ENCODE assay signal across 11 mouse cellular contexts in genomic region chr13:11825563-11826226, GRCm38 (mm10).
A peak's percentile ranks its signal among the peaks of the same experiment; 100 is the strongest.
DNase-seq lines count a peak whose midpoint lies in the region; ATAC-seq and TF ChIP-seq lines count a peak whose summit lies in the region.
"Had no signal": no experiment of that assay in that cellular context is flagged by ENCODE, and none has a peak within 500 bp of the region (broad histone marks: within the 10 kb centered on the region; RNA-seq: fewer than 3 reads in every experiment).

No protein-coding gene starts in this region.

- H3K4me2 ChIP-seq in kidney, postnatal 0 days (ENCODE audit: low read length): no peak overlapping the region
- H3K4me2 ChIP-seq in kidney, embryonic 14.5 days (replicated peaks; ENCODE audit: low read depth, low read length): no peak overlapping the region
- no peak overlapping the region for H3K4me2 ChIP-seq in liver, embryonic 14.5 days (ENCODE audit: low read depth)
- H3K4me2 ChIP-seq: heart, embryonic 12.5 days; neural tube, embryonic 12.5 days had no signal

- no peak overlapping the region for H3K9ac ChIP-seq in kidney, postnatal 0 days (ENCODE audit: low read depth, low read length)
- H3K9ac ChIP-seq in kidney, embryonic 14.5 days (ENCODE audit: low read depth, low read length): no peak overlapping the region
- H3K9ac ChIP-seq in liver, embryonic 14.5 days (replicated peaks): no peak overlapping the region
- H3K9ac ChIP-seq: heart, embryonic 12.5 days; neural tube, embryonic 12.5 days had no signal

- WGBS in kidney, postnatal 0 days: 87% methylated on average over 2 of the region's 2 CpGs
- WGBS in kidney, embryonic 14.5 days: 94% methylated on average over 2 of the region's 2 CpGs
- 70% methylated on average over 2 of the region's 2 CpGs for WGBS in liver, embryonic 14.5 days (ENCODE audit: insufficient replicate concordance)

- no peak for TF ChIP-seq EP300 in liver, embryonic 14.5 days (IDR thresholded peaks at IDR 0.05; ENCODE audit: low read depth)

- no peaks in the 10 kb centered on the region for H3K27me3 ChIP-seq in kidney, postnatal 0 days (ENCODE audit: insufficient read depth, low read length)
- H3K27me3 ChIP-seq in kidney, embryonic 14.5 days (ENCODE audit: control insufficient read depth, insufficient read depth, low read length): no peaks in the 10 kb centered on the region
- no peaks in the 10 kb centered on the region for H3K27me3 ChIP-seq in E14TG2a.4 (ENCODE audit: insufficient read depth, low read length)
- no peaks in the 10 kb centered on the region for H3K27me3 ChIP-seq in liver, embryonic 14.5 days (ENCODE audit: control insufficient read depth, insufficient read depth, low read length)
- H3K27me3 ChIP-seq: heart, embryonic 12.5 days; neural tube, embryonic 12.5 days had no signal

- DNase-seq in kidney, postnatal 0 days (ENCODE audit: low spot score): no peak
- DNase-seq in R1 (ENCODE audit: low read depth, low spot score): peak; percentile 71
- DNase-seq in liver, embryonic 14.5 days (ENCODE audit: low read depth in 3 of 3, low spot score in 3 of 3): peak; percentile 33 to 49 (median 45)
- DNase-seq in kidney, postnatal 4 days: no peak
- DNase-seq in cerebellum, adult 18-20 months: no peak
- DNase-seq: right cerebral cortex, postnatal 4 days had no signal

- H3K9me3 ChIP-seq in kidney, postnatal 0 days (replicated peaks; ENCODE audit: low read length): no peaks in the 10 kb centered on the region
- H3K9me3 ChIP-seq in kidney, embryonic 14.5 days (ENCODE audit: control insufficient read depth, low read length): no peaks in the 10 kb centered on the region
- H3K9me3 ChIP-seq in E14TG2a.4 (ENCODE audit: low read length): no peaks in the 10 kb centered on the region
- H3K9me3 ChIP-seq in liver, embryonic 14.5 days (ENCODE audit: control insufficient read depth, low read length): no peaks in the 10 kb centered on the region
- H3K9me3 ChIP-seq: heart, embryonic 12.5 days; limb, embryonic 10.5 days; neural tube, embryonic 12.5 days had no signal

- no peak overlapping the region for H3K27ac ChIP-seq in kidney, postnatal 0 days
- no peak overlapping the region for H3K27ac ChIP-seq in kidney, embryonic 14.5 days (ENCODE audit: low read depth, low read length)
- H3K27ac ChIP-seq in liver, embryonic 14.5 days: no peak overlapping the region
- H3K27ac ChIP-seq: limb, embryonic 10.5 days; neural tube, embryonic 12.5 days had no signal

- H3K4me1 ChIP-seq in kidney, postnatal 0 days (replicated peaks; ENCODE audit: insufficient read depth, low read length): no peaks in the 10 kb centered on the region
- no peaks in the 10 kb centered on the region for H3K4me1 ChIP-seq in kidney, embryonic 14.5 days (ENCODE audit: control insufficient read depth, insufficient read depth, low read length)
- no peaks in the 10 kb centered on the region for H3K4me1 ChIP-seq in E14TG2a.4 (replicated peaks; ENCODE audit: low read depth, low read length)
- H3K4me1 ChIP-seq in liver, embryonic 14.5 days (replicated peaks; ENCODE audit: control insufficient read depth in 2 of 2, insufficient read depth in 2 of 2, low read length in 1 of 2): no peaks in the 10 kb centered on the region
- H3K4me1 ChIP-seq: heart, embryonic 12.5 days; limb, embryonic 10.5 days; neural tube, embryonic 12.5 days had no signal

- H3K36me3 ChIP-seq in kidney, postnatal 0 days (ENCODE audit: insufficient read depth, low read length): no peaks in the 10 kb centered on the region
- no peaks in the 10 kb centered on the region for H3K36me3 ChIP-seq in kidney, embryonic 14.5 days (ENCODE audit: control insufficient read depth, insufficient read depth, low read length)
- no peaks in the 10 kb centered on the region for H3K36me3 ChIP-seq in E14TG2a.4 (ENCODE audit: insufficient read depth, low read length)
- no peaks in the 10 kb centered on the region for H3K36me3 ChIP-seq in liver, embryonic 14.5 days (replicated peaks; ENCODE audit: control insufficient read depth, insufficient read depth, low read depth)
- H3K36me3 ChIP-seq: limb, embryonic 10.5 days; neural tube, embryonic 12.5 days had no signal

- H3K4me3 ChIP-seq in kidney, postnatal 0 days (replicated peaks; ENCODE audit: low read depth, low read length): no peak overlapping the region
- H3K4me3 ChIP-seq in kidney, embryonic 14.5 days (ENCODE audit: low read length): no peak overlapping the region
- H3K4me3 ChIP-seq in E14TG2a.4 (replicated peaks; ENCODE audit: low read length): no peak overlapping the region
- H3K4me3 ChIP-seq in liver, embryonic 14.5 days (ENCODE audit: insufficient read depth in 1 of 2, low read depth in 2 of 2, low read length in 2 of 2): no peak overlapping the region
- H3K4me3 ChIP-seq: heart, embryonic 12.5 days; limb, embryonic 10.5 days; neural tube, embryonic 12.5 days had no signal

- peak; percentile 20; the same call in 1 of the 2 replicates for TF ChIP-seq CTCF in kidney, postnatal 0 days (IDR thresholded peaks at IDR 0.05; ENCODE audit: low read depth)
- peak; percentile 43 for TF ChIP-seq CTCF in E14TG2a.4 (conservative IDR thresholded peaks at IDR 0.05; ENCODE audit: low read length)
- TF ChIP-seq CTCF in liver, embryonic 14.5 days (IDR thresholded peaks at IDR 0.05; ENCODE audit: low read depth): peak; percentile 67

- no peak for ATAC-seq in kidney, postnatal 0 days (replicated peaks; ENCODE audit: low FRiP score, low read depth)
- no peak for ATAC-seq in kidney, embryonic 14.5 days (ENCODE audit: low FRiP score, low TSS enrichment)
- ATAC-seq in liver, embryonic 14.5 days (ENCODE audit: insufficient read depth): peak; percentile 42

Comparison
In these comparisons a context has a peak if more than half of its experiments do, and no peak if none do; other contexts are left out.
1. DNase-seq: peak in R1 (single experiment) and liver, embryonic 14.5 days (3 of 3); none in kidney, postnatal 0 days (single experiment), kidney, postnatal 4 days (0 of 2) and cerebellum, adult 18-20 months (0 of 2).
2. Peak in every context shown above with its lines, with median percentiles within 50 percentile points of each other: CTCF ChIP-seq.